Mouse (Mus musculus): ENCODE data around the gene Mgat5.

DNA sequence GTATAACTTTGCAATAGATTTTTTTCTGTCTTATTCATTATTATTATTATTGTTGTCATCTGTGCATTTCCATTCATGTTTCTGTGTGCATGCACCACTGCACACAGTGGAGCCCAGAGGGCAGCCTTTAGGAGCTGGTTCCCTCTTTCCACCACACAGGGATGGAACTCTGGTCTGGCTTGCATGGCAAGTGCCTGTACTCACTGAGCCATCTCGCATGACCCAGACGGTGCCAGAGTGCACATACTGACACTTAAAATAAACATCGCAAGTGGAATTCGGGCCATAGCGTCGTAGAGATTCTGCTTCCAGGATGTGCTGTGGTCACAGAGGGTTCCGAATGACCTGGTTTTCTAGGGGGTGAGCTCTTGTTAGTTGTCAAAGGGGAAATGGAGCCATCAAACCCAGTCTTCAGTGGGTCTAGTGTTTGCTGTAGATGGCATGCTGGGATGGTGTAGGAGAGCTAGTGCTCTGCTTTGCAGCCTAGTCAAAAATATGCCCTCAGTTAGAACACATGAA lies 103.5 kb downstream of the Mgat5 start:
- no peak for TF ChIP-seq CTCF (IDR thresholded peaks at IDR 0.05; ENCODE audit: extremely low read depth, insufficient read depth, insufficient read length, insufficient replicate concordance)
- no peak for TF ChIP-seq POLR2A (IDR thresholded peaks at IDR 0.05; ENCODE audit: low read depth, low read length)

Measured in spleen, adult 2 months (tissue).